Mouse (Mus musculus) brain, embryonic 14.5 days (tissue): ENCODE measurements around the gene Olfr1331.

Experiments used
- CTCF ChIP-seq: fragments of 200-500 bp; IDR thresholded peaks from 2 replicates; pipeline ENCODE4 v1.5.1; 2012; ENCODE audit warnings: inconsistent platforms, mild to moderate bottlenecking, moderate library complexity, borderline replicate concordance; ENCODE audit not compliant: insufficient read depth, insufficient read length; ENCODE audit errors: extremely low read depth
- POLR2A ChIP-seq: fragments of 200-500 bp; IDR thresholded peaks from 2 replicates; pipeline ENCODE4 v1.6.1; 2012; ENCODE audit warnings: mild to moderate bottlenecking, inconsistent platforms, borderline replicate concordance; ENCODE audit not compliant: poor library complexity, insufficient read depth, insufficient read length, severe bottlenecking; ENCODE audit errors: extremely low read depth

DNA sequence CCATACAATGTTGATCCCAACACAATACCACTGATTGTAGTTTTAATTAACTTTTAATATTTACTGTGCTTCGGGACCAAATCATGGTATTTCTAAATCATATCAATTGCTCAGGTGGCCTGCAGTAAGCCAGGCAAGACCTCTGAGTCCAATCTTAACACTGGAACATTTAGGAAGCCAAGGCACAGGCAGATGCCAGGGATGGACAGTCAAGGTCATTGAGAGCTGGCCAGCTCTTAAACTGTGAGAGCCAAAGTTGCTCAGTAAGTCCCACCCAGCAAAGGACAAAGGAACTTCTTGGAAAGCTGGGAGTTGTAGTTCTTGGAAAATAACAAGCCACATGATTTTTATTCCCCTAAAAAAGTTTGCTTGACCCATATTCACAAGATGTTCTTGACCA lies 2.7 kb upstream of the Olfr1331 start:
- no peak for TF ChIP-seq CTCF
- no peak for TF ChIP-seq POLR2A
